Mouse (Mus musculus) left cerebral cortex, postnatal 14 days (tissue): ENCODE results near the gene Klhdc7a. TPM values are rescaled to one million over a fixed set of nuclear protein-coding genes. Genes with fewer than 3 reads are reported as not detected.

ENCODE experiments used
- microRNA-seq, 2 experiments: library from miRNA; unstranded; fragments of <30 nt; microRNA quantifications; one replicate each; pipeline ENCODE4 v1.2.0; 2022
- total RNA-seq, 2 experiments: library from RNA; stranded (reverse); gene quantifications; 2 replicates each; pipeline ENCODE4 v1.2.3; 2021

Gene Klhdc7a
- total RNA-seq, 2 experiments from 2014 or later: 3.4 to 3.7 TPM

Small RNA genes lying within 50 kb of the gene (microRNA-seq; reads per million reads assigned to microRNA genes)
- gene Mir2139: 0 reads per million in 2 experiments

Other genes with a start within 250 kb of the Klhdc7a start
- gene Pax7, start 134.5 kb downstream of the Klhdc7a start, total RNA-seq: not detected